Mouse (Mus musculus) spleen, adult 2 months (tissue): ENCODE measurements around the gene Dlec1. TPM values are rescaled to one million over a fixed set of nuclear protein-coding genes. Genes with fewer than 3 reads are reported as not detected.

Experiments
- DNase-seq, 2 experiments: peaks; one replicate each; pipeline versions ENCODE4 v3.0.0 to v3.0.0-alpha.2; 2012 to 2021; ENCODE audit warnings: low spot score in 2 of 2, low read depth in 1 of 2
- H3K27ac ChIP-seq: fragments of 200-500 bp; 2 replicates; pipeline ENCODE4 v1.5.1; 2012; ENCODE audit warnings: low read length, inconsistent platforms; ENCODE audit not compliant: insufficient read depth
- H3K27me3 ChIP-seq: fragments of 200-500 bp; 2 replicates; pipeline ENCODE4 v1.6.1; 2012; ENCODE audit warnings: mild to moderate bottlenecking, moderate library complexity, low read length, inconsistent platforms; ENCODE audit not compliant: control insufficient read depth, insufficient read depth
- H3K36me3 ChIP-seq: fragments of 200-500 bp; 2 replicates; pipeline ENCODE4 v1.6.1; 2012; ENCODE audit warnings: mild to moderate bottlenecking, low read length, inconsistent platforms; ENCODE audit not compliant: control insufficient read depth, insufficient read depth
- H3K4me1 ChIP-seq: fragments of 200-500 bp; 2 replicates; pipeline ENCODE4 v1.6.1; 2011; ENCODE audit warnings: inconsistent platforms; ENCODE audit not compliant: control insufficient read depth, insufficient read depth, insufficient read length
- H3K4me3 ChIP-seq: fragments of 200-500 bp; 2 replicates; pipeline ENCODE4 v1.5.1; 2011; ENCODE audit warnings: mild to moderate bottlenecking, inconsistent platforms; ENCODE audit not compliant: insufficient read depth, insufficient read length; ENCODE audit errors: extremely low read depth
- CTCF ChIP-seq: fragments of 200-500 bp; IDR thresholded peaks from 2 replicates; pipeline ENCODE4 v1.5.1; 2011; ENCODE audit warnings: mild to moderate bottlenecking, inconsistent platforms; ENCODE audit not compliant: insufficient read depth, insufficient read length, insufficient replicate concordance; ENCODE audit errors: extremely low read depth
- POLR2A ChIP-seq: fragments of 200-500 bp; IDR thresholded peaks from 2 replicates; pipeline ENCODE4 v1.6.1; 2011; ENCODE audit warnings: low read depth, low read length, inconsistent platforms
- WGBS: fragments of 180-500 bp; shearing (Covaris S2); methylation state at CpG from one replicate; pipeline ENCODE4 v1.1.7; 2018; 5-methylcytosine and 5-hydroxymethylcytosine counted together
- polyA plus RNA-seq: library from polyadenylated mRNA; depleted of rRNA; stranded (reverse); fragments of >200 nt; gene quantifications from 2 replicates; pipeline ENCODE4 v1.2.3, GENCODE M21; 2012; rRNA removed

Dlec1 gene
- 0.32 and 0.65 TPM in 2 replicates for polyA plus RNA-seq

DNA sequence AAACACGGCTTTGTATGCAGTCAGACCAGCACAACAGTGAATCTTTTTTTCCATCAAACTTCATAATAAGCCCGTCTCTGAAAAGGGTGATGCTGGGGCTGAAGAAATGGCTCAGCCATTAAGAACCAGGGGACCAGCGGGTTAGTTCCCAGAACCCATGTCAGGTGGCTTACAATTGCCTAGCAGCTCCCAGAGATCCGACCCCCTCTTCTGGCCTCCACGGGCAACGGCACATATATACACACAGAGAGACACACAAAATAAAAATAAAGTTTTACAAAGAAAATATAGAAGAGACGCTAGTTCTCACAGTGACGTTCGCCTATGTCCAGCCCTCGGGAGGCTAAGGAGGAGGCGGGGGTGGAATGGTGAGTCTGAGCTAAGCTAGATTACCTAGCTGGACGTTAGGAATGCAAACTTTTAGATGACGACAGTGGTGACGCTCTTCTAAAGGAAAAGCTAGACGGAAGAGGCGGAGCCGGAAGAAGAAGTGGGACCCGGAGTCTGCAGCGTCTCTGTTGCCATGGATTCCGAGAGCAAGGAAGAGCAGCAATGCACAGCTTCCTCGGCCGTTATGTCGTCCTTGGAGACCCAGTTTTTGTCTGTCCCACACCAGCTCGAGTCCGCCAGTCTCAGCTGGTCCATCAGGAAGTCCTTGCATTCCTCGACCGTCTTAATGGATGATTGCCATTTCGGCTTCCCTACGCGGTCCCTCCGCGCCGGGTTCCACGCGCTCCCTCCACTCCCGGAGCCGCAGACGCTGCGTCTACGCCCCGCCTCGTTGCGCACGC is at the start of gene Dlec1:
TSS of gene Dlec1 (plus strand) at position 487 of the 791 bp plus-strand sequence.
- Histone ChIP-seq H3K4me3 (peak within 1 kb of the TSS; percentile 67), H3K4me1 (no peaks in the 10 kb centered on the region), H3K27me3 (no peaks in the 10 kb centered on the region), H3K36me3 (no peaks in the 10 kb centered on the region), H3K27ac (no peak within 1 kb of the TSS)
- WGBS: 5% methylated on average over 44 of the region's 44 CpGs
- peak; percentile 53 to 62 for DNase-seq
- TF ChIP-seq CTCF: no peak
- TF ChIP-seq POLR2A: no peak

DNA sequence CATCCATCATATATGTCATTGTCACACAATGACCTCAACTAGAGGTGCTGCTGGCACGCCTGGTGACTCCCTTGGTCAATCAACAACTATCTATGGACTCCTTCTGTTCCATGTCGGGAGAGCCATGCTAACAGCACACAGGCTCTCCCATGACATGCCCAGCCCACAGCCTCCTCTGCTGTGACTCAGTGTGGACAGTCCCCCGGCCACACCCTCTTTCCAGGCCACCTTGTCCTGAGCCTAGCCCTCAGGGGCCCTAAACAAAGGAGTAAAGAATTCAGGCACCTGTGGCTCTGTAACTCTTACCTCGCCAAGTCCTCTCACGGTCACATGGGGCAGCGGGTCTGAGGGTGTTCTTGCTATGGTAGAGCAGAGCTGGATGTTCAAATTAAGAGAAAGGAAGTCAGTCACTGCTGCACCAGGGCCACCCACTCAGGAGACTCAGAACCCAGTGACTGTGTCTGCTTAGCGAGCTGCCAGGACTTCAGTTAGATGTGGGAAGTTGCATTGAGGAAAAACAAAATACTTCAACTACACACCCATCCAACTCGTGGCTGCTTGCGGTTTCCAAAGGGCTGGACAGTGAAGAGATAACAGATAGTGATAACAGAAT is 48.2 kb upstream of the Dlec1 start:
- Histone ChIP-seq H3K4me3 (no peak overlapping the region), H3K27ac (no peak overlapping the region), H3K27me3 (no peaks in the 10 kb centered on the region), H3K4me1 (no peaks in the 10 kb centered on the region), H3K36me3 (no peaks in the 10 kb centered on the region)
- TF ChIP-seq CTCF (no peak), POLR2A (no peak)
- WGBS: 61% methylated on average over 9 of the region's 9 CpGs
- DNase-seq: no peak

GRCm38 (mm10) chr9:119055336-119055735 is 46.9 kb upstream of the Dlec1 start:
- Histone ChIP-seq H3K4me3 (no peak overlapping the region), H3K27me3 (no peaks in the 10 kb centered on the region), H3K27ac (no peak overlapping the region), H3K4me1 (no peaks in the 10 kb centered on the region), H3K36me3 (no peaks in the 10 kb centered on the region)
- no peak for DNase-seq
- TF ChIP-seq POLR2A: no peak
- TF ChIP-seq CTCF: no peak
- WGBS: 43% methylated on average over 4 of the region's 4 CpGs

GRCm38 (mm10) chr9:119058245-119058644 is 44.0 kb upstream of the Dlec1 start:
- H3K4me3 ChIP-seq: no peak overlapping the region
- no peak overlapping the region for H3K27ac ChIP-seq
- 88% methylated on average over 7 of the region's 7 CpGs for WGBS
- no peak for TF ChIP-seq POLR2A
- no peak for TF ChIP-seq CTCF
- H3K27me3 ChIP-seq: no peaks in the 10 kb centered on the region
- no peaks in the 10 kb centered on the region for H3K36me3 ChIP-seq
- DNase-seq: no peak
- H3K4me1 ChIP-seq: no peaks in the 10 kb centered on the region

- Histone ChIP-seq H3K4me3 (no peak overlapping the region), H3K4me1 (no peaks in the 10 kb centered on the region), H3K36me3 (no peaks in the 10 kb centered on the region), H3K27me3 (no peaks in the 10 kb centered on the region), H3K27ac (no peak overlapping the region)
- TF ChIP-seq CTCF (no peak), POLR2A (no peak)
- DNase-seq: no peak
- 86% methylated on average over 10 of the region's 10 CpGs for WGBS
Observed at GRCm38 (mm10) chr9:119060701-119061100, 41.6 kb upstream of the Dlec1 start.

GRCm38 (mm10) chr9:119063036-119063644 is 39.1 kb upstream of the Dlec1 start:
- WGBS: 53% methylated on average over 19 of the region's 19 CpGs
- no peaks in the 10 kb centered on the region for H3K4me1 ChIP-seq
- TF ChIP-seq CTCF: no peak
- TF ChIP-seq POLR2A: no peak
- no peaks in the 10 kb centered on the region for H3K27me3 ChIP-seq
- H3K36me3 ChIP-seq: no peaks in the 10 kb centered on the region
- H3K4me3 ChIP-seq: peak overlapping the region; percentile 39; the same call in 1 of the 2 replicates
- no peak for DNase-seq
- no peak overlapping the region for H3K27ac ChIP-seq

GRCm38 (mm10) chr9:119064296-119064695 is 38.0 kb upstream of the Dlec1 start:
- H3K4me1 ChIP-seq: no peaks in the 10 kb centered on the region
- no peak for DNase-seq
- H3K36me3 ChIP-seq: no peaks in the 10 kb centered on the region
- no peaks in the 10 kb centered on the region for H3K27me3 ChIP-seq
- H3K27ac ChIP-seq: no peak overlapping the region
- no peak for TF ChIP-seq POLR2A
- TF ChIP-seq CTCF: no peak
- WGBS: 45% methylated on average over 4 of the region's 4 CpGs
- no peak overlapping the region for H3K4me3 ChIP-seq
